Mouse (Mus musculus): ENCODE measurements around the gene Dnm3. TPM values are rescaled to one million over a fixed set of nuclear protein-coding genes. Genes with fewer than 3 reads are reported as not detected.

The Dnm3 gene
- polyA plus RNA-seq, 1 experiment from 2014 or later, result 18.7 TPM

DNA sequence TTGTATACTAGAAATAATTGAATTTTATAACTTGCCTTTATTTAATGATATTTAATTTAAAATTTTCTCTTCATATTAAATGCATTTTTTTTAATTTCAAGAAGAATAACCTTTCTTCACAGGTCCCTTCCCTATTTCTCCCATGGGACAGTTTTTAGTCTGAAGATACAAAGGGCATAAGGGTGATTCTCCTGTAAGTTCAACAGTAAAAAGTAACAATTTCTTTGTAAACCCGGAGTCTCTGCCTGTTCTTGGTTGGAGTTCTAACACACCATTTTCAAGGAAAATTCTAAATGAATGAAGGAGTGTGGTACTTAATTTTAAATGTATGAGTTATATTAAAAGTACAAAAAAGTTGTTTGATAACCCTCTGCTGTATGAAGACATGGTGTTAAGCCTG, 258.1 kb downstream of the Dnm3 start:
- Histone ChIP-seq H3K27me3 (no peaks in the 10 kb centered on the region), H3K9me3 (no peaks in the 10 kb centered on the region), H3K36me3 (peaks cover 13% of the 10 kb centered on the region), H3K27ac (peak overlapping the region; percentile 100), H3K4me3 (replicated peaks) (peak overlapping the region; percentile 81), H3K4me2 (peak overlapping the region; percentile 67), H3K4me1 (replicated peaks) (peaks cover 26% of the 10 kb centered on the region), H3K9ac (replicated peaks) (peak overlapping the region; percentile 99)
- 36% methylated on average over 1 of the region's 1 CpGs for WGBS
- no peak for ATAC-seq (ENCODE audit: insufficient number of reproducible peaks, insufficient read depth, low FRiP score, low TSS enrichment, low read depth)

DNA sequence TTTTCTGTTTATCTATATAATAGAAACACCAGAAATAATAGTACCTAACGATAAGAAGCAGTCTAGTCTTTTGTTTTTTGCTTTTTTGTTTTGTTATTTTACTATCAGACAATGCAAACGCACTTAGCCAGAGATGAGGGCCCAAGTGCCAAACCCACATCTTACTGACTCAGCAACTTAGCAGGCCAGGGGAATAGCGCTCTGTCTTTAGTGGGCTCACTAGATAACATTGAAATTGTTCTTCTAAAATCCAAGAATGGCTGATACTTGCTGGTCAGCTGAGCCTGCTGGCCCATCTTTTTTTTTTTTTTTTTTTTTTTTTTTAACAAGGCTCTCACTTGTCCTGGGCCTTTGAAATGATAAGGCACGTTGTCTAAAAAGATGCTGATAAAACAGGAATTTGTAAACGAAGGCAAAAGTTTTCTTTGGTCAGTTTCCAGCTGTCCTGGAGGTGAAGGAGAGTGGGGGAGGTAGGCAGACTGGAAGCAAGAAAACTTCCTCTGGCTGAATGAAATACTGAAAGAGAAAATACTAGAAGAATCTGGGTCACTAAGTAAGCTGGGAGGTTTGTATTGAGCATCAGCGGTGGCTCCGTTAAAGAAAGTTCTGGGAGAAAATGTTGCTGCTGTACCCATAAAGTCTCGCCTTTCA, 259.2 kb downstream of the Dnm3 start:
- no peaks in the 10 kb centered on the region for H3K9me3 ChIP-seq
- H3K4me1 ChIP-seq (replicated peaks), result peaks cover 33% of the 10 kb centered on the region
- no peak overlapping the region for H3K4me2 ChIP-seq
- H3K4me3 ChIP-seq (replicated peaks), result peak overlapping the region; percentile 81
- peaks cover 13% of the 10 kb centered on the region for H3K36me3 ChIP-seq
- H3K9ac ChIP-seq (replicated peaks), result peak overlapping the region; percentile 99
- peak overlapping the region; percentile 100 for H3K27ac ChIP-seq
- no peaks in the 10 kb centered on the region for H3K27me3 ChIP-seq
- ATAC-seq (ENCODE audit: insufficient number of reproducible peaks, insufficient read depth, low FRiP score, low TSS enrichment, low read depth), result no peak
- WGBS, result 15% methylated on average over 8 of the region's 8 CpGs

DNA sequence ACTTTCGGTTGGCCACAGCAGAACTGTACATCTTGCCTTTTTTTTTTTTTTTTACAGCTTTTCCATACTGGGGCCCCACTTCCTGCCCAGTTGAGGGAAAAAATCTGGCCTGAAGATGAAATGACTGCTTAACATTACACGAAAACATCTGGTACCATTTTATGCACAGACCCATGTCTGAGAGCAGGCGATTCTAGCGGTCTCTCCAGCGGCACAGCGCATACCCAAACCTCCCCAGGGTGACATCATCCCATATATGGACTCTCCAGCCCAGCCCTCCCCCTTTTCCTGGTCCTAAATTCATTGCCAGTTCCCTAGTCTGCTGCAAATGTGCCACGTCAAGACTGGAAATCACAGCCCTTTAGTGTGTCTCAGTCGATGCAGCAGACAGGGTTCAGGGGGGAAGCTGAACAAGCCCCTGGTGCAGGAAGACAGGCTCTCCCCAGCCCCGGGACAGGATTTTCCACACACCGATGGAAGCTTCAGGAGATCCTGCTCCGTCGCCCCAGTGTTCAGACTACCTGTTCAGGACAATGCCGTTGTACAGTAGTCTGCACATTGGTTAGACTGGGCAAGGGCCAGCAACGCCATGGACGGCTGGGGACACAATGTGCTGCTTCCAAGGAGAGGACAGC, 260.4 kb downstream of the Dnm3 start:
- 10% methylated on average over 15 of the region's 15 CpGs for WGBS
- ATAC-seq (ENCODE audit: insufficient number of reproducible peaks, insufficient read depth, low FRiP score, low TSS enrichment, low read depth), result peak; percentile 96

DNA sequence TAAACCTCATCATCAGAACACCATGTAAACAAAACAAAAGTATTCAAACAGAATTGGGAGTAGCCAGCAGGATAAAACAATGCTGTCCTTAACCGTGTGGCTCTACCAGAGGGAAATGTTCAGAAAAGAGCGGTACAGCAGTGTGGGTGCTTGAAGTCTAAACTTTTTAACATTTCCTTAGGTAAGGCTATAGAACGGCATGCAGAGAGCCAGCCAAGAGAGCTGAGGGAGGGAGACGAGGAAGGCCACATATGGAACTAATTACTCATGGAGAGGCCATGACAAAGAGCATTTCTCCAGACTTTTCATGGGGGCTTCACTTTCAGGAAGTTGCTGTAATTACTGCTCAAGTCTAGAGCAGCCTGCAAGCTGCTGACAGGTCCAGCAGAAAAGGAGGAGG, 261.2 kb downstream of the Dnm3 start:
- peak overlapping the region; percentile 44; the same call in 1 of the 2 replicates for H3K9ac ChIP-seq (replicated peaks)
- H3K27ac ChIP-seq, result peak overlapping the region; percentile 100
- H3K36me3 ChIP-seq, result 0 out of 2 replicates have a peak, but pooled peaks cover 4% of the 10 kb centered on the region
- peaks cover 41% of the 10 kb centered on the region for H3K4me1 ChIP-seq (replicated peaks)
- H3K9me3 ChIP-seq, result no peaks in the 10 kb centered on the region
- H3K27me3 ChIP-seq, result no peaks in the 10 kb centered on the region
- ATAC-seq (ENCODE audit: insufficient number of reproducible peaks, insufficient read depth, low FRiP score, low TSS enrichment, low read depth), result peak; percentile 66
- H3K4me3 ChIP-seq (replicated peaks), result peak overlapping the region; percentile 81
- WGBS, result 12% methylated on average over 4 of the region's 4 CpGs
- peak overlapping the region; percentile 52 for H3K4me2 ChIP-seq

More for the DNA sequence above, 260.4 kb downstream of the Dnm3 start:
- Histone ChIP-seq H3K9ac (replicated peaks) (peak overlapping the region; percentile 99), H3K9me3 (no peaks in the 10 kb centered on the region), H3K27ac (peak overlapping the region; percentile 100), H3K27me3 (no peaks in the 10 kb centered on the region), H3K4me1 (replicated peaks) (peaks cover 36% of the 10 kb centered on the region), H3K4me3 (replicated peaks) (peak overlapping the region; percentile 81), H3K36me3 (peaks cover 6% of the 10 kb centered on the region; the same call in 1 of the 2 replicates), H3K4me2 (peak overlapping the region; percentile 52)

DNA sequence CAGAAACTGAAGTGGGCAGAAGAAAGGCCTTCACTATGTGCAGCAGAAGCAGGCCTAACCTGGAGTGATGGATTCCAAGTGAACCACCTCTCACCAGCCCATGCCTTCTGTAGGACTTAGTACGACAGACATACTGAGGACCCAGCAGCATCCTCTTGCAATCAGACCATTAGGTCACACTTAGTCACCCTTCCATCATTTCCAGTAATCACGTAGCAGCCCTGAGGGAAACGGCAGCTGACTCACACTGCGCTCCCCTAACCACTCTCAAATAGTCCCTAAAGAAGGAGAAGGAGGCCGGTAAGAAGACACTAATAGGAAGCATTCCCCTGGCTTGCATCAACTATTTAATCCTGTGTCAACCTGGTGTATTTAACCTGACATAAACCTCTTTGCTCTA, 262.1 kb downstream of the Dnm3 start:
- Histone ChIP-seq H3K9me3 (no peaks in the 10 kb centered on the region), H3K4me2 (peak overlapping the region; percentile 52; the same call in 1 of the 2 replicates), H3K9ac (replicated peaks) (no peak overlapping the region), H3K27ac (peak overlapping the region; percentile 100), H3K4me3 (replicated peaks) (no peak overlapping the region), H3K27me3 (no peaks in the 10 kb centered on the region), H3K4me1 (replicated peaks) (peaks cover 46% of the 10 kb centered on the region), H3K36me3 (0 out of 2 replicates have a peak, but pooled peaks cover 3% of the 10 kb centered on the region)
- ATAC-seq (ENCODE audit: insufficient number of reproducible peaks, insufficient read depth, low FRiP score, low TSS enrichment, low read depth), result no peak
- WGBS, result 28% methylated on average over 5 of the region's 5 CpGs

DNA sequence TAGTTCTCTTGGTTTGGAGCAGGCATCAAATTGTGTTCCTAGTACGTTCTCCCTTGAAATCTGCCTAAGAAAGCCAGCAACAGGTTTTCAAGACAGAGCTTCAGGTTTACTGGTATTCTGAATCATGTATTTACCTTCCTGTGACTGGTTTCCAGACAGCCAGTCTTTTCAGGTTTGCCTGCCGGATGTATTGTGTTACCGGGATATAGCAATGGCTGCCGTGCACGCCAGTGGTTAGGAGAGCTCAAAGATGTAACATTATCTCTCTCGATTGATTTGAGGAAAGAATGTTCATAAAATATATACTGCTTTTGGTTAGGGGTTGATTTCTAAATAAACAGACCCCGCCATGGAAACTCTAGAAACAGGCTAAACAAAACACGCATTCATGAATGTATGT, 264.8 kb downstream of the Dnm3 start:
- no peak overlapping the region for H3K4me3 ChIP-seq (replicated peaks)
- H3K4me1 ChIP-seq (replicated peaks), result peaks cover 73% of the 10 kb centered on the region
- H3K4me2 ChIP-seq, result no peak overlapping the region
- no peak for ATAC-seq (ENCODE audit: insufficient number of reproducible peaks, insufficient read depth, low FRiP score, low TSS enrichment, low read depth)
- WGBS, result 61% methylated on average over 8 of the region's 8 CpGs
- H3K9me3 ChIP-seq, result no peaks in the 10 kb centered on the region
- no peaks in the 10 kb centered on the region for H3K36me3 ChIP-seq
- H3K27ac ChIP-seq, result peak overlapping the region; percentile 85
- no peaks in the 10 kb centered on the region for H3K27me3 ChIP-seq
- no peak overlapping the region for H3K9ac ChIP-seq (replicated peaks)

DNA sequence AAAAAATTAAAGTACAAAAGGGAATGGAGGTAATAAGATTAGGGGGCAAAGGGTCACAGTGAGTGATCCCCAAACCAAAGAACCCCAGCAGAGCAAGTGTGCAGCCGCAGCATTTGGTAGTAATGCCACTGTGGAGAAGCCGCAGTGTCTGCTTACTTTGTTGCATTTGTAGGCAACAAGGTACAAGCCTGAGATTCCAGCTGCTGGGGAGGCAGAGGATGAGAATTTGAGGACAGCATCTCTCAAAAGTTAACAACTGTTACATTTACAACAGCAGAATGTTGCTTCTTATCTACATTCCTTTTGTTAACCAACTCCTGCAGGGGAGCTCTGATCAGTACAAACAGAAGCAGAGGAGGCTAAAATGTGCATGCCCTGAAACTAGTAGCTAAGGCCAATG, 267.3 kb downstream of the Dnm3 start:
- Histone ChIP-seq H3K27ac (peak overlapping the region; percentile 90), H3K4me1 (replicated peaks) (peaks cover 69% of the 10 kb centered on the region), H3K9ac (replicated peaks) (no peak overlapping the region), H3K9me3 (no peaks in the 10 kb centered on the region), H3K4me3 (replicated peaks) (no peak overlapping the region), H3K36me3 (no peaks in the 10 kb centered on the region), H3K4me2 (no peak overlapping the region), H3K27me3 (no peaks in the 10 kb centered on the region)
- 52% methylated on average over 2 of the region's 2 CpGs for WGBS
- no peak for ATAC-seq (ENCODE audit: insufficient number of reproducible peaks, insufficient read depth, low FRiP score, low TSS enrichment, low read depth)

DNA sequence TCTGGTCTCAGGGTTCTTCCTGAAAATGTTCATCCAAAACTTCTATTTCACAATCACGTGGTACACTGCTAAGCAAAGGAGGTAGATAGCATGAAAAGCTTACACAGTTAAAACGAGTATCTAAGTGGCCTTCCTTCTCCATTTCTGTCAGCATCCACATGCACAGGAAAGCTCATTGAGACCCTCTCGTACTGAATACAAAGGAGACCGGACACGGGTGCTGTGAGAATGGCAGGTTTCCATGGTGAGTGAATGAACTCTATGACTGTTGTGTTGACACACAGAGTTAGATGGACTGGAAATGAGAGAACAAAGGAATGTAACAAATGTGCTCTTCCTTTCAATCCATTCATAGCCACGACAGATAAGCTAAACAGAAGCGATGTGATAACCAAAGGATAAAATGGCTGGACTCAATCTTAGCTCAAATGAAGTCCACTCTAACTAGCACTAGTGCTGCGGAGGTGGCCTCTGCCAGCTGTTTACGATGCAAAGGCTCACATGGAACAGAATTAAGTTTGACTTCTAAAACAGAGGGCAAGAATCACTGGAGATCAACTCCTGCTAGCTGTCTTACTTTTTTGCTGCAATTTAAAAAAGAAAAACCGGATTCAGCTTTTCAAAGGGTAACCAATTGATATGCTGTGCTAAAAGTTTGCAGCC, 268.2 kb downstream of the Dnm3 start:
- peak overlapping the region; percentile 4; the same call in 1 of the 2 replicates for H3K4me2 ChIP-seq

DNA sequence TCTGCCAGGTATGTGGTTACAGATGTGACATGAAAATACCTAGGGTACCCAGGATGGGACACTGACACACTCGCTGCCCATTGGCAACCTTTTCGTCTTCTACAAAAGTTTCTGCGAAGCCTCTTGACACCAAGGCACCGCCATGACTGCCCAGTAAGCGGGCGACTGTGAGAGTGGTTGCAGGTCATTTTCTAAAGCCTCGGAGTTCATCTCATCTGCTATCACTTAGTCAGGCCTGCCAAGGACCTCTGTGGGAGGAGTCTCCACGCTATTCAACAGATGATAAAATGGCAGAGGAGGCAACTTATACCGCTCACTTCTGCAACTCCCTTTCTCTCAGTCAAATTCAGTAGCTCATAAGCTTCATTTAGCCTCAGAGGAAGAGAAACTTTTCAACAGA, 268.8 kb downstream of the Dnm3 start:
- no peaks in the 10 kb centered on the region for H3K27me3 ChIP-seq
- no peak for ATAC-seq (ENCODE audit: insufficient number of reproducible peaks, insufficient read depth, low FRiP score, low TSS enrichment, low read depth)

More for the DNA sequence above, 268.2 kb downstream of the Dnm3 start:
- 68% methylated on average over 10 of the region's 10 CpGs for WGBS
- Histone ChIP-seq H3K36me3 (no peaks in the 10 kb centered on the region), H3K4me3 (replicated peaks) (no peak overlapping the region), H3K4me1 (replicated peaks) (peaks cover 66% of the 10 kb centered on the region), H3K27ac (peak overlapping the region; percentile 90), H3K27me3 (no peaks in the 10 kb centered on the region), H3K9ac (replicated peaks) (no peak overlapping the region), H3K9me3 (no peaks in the 10 kb centered on the region)
- ATAC-seq (ENCODE audit: insufficient number of reproducible peaks, insufficient read depth, low FRiP score, low TSS enrichment, low read depth), result no peak

DNA sequence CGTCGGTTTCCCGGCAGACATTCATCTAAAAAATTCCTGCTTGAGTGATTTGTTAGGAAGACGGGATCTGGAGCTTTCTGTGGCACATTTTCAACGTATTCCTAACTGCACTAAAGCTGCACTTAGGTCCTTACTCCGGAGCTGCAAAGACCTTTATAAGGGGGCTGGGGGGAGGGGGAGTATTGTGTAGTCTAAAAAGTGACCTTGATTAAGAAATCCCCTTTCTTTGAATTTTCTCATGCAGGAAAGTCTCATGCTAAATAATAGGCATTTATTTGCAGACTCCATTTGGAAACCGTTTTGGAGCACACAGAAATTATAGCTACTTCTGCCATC, 270.2 kb downstream of the Dnm3 start:
- no peak overlapping the region for H3K4me3 ChIP-seq (replicated peaks)
- H3K27ac ChIP-seq, result peak overlapping the region; percentile 90
- no peaks in the 10 kb centered on the region for H3K36me3 ChIP-seq
- peak overlapping the region; percentile 34 for H3K4me2 ChIP-seq
- H3K27me3 ChIP-seq, result no peaks in the 10 kb centered on the region
- H3K4me1 ChIP-seq (replicated peaks), result peaks cover 61% of the 10 kb centered on the region
- no peaks in the 10 kb centered on the region for H3K9me3 ChIP-seq
- 11% methylated on average over 7 of the region's 7 CpGs for WGBS
- no peak overlapping the region for H3K9ac ChIP-seq (replicated peaks)
- peak; percentile 28; the same call in 1 of the 2 replicates for ATAC-seq (ENCODE audit: insufficient number of reproducible peaks, insufficient read depth, low FRiP score, low TSS enrichment, low read depth)

More for the DNA sequence above, 268.8 kb downstream of the Dnm3 start:
- Histone ChIP-seq H3K4me2 (peak overlapping the region; percentile 4; the same call in 1 of the 2 replicates), H3K36me3 (no peaks in the 10 kb centered on the region), H3K4me3 (replicated peaks) (no peak overlapping the region), H3K27ac (peak overlapping the region; percentile 90), H3K9me3 (no peaks in the 10 kb centered on the region), H3K4me1 (replicated peaks) (peaks cover 66% of the 10 kb centered on the region), H3K9ac (replicated peaks) (no peak overlapping the region)
- 71% methylated on average over 9 of the region's 9 CpGs for WGBS

DNA sequence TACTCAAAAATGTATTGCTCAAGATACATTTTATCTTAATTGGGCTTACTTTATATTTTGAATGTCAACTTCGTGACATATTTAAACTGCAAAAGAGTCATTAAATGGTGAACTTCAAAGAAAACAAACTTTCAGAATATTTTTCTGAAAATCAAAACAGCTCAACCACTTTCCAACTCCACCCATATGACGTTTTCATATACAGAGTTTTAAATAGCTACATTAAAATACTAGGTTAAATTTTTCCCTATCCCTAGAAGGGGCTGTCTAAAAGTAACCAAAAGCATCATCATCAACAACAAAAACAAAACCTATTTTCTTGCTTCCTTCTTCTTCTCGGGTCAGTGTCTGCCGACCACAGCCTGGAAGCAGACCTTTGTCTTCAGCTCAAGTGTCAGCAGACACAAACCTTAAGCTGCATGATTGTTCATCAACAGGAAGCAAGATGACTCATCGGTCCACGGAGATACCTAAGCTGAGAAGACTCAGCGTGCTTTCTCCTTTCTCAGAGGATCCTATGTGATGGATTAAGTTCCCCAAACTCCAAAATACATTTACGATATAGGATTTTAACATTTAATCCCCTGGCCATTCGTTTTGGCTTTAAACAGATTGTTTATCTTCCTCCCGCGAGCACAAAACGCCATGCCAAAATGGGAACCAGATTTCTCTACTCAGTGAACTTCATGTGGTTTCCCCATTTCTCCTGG, 270.7 kb downstream of the Dnm3 start:
- no peaks in the 10 kb centered on the region for H3K36me3 ChIP-seq
- no peak overlapping the region for H3K4me3 ChIP-seq (replicated peaks)
- H3K27me3 ChIP-seq, result no peaks in the 10 kb centered on the region
- H3K9ac ChIP-seq (replicated peaks), result no peak overlapping the region
- H3K4me1 ChIP-seq (replicated peaks), result peaks cover 59% of the 10 kb centered on the region
- H3K27ac ChIP-seq, result peak overlapping the region; percentile 90
- peak overlapping the region; percentile 34 for H3K4me2 ChIP-seq
- H3K9me3 ChIP-seq, result no peaks in the 10 kb centered on the region
- WGBS, result 21% methylated on average over 12 of the region's 12 CpGs
- no peak for ATAC-seq (ENCODE audit: insufficient number of reproducible peaks, insufficient read depth, low FRiP score, low TSS enrichment, low read depth)
